Mouse (Mus musculus) heart, postnatal 0 days (tissue): ENCODE results near the gene BC048562. TPM values are rescaled to one million over a fixed set of nuclear protein-coding genes. Genes with fewer than 3 reads are reported as not detected.

Source experiments
- ATAC-seq: fragments of 200-750 bp; cut with Nextera tagmentation; 2 replicates; pipeline ENCODE4 v1.8.0; 2017; ENCODE audit warnings: low read depth, moderate number of reproducible peaks, moderate library complexity; ENCODE audit not compliant: insufficient read depth
- DNase-seq: peaks from one replicate; pipeline ENCODE4 v3.0.0-alpha.2; 2016; ENCODE audit warnings: low spot score
- H3K27ac ChIP-seq: fragments of 300-500 bp; sonication (generic); 2 replicates; pipeline ENCODE4 v1.5.1; 2014; ENCODE audit warnings: low read depth, mild to moderate bottlenecking
- H3K27me3 ChIP-seq: fragments of 300-500 bp; sonication (generic); 2 replicates; pipeline ENCODE4 v1.6.1; 2014; ENCODE audit warnings: low read length, mixed read lengths; ENCODE audit not compliant: control insufficient read depth, insufficient read depth
- H3K36me3 ChIP-seq: fragments of 300-500 bp; sonication (generic); replicated peaks from 2 replicates; pipeline ENCODE4 v1.6.1; 2014; ENCODE audit warnings: low read length, mixed read lengths; ENCODE audit not compliant: control insufficient read depth, insufficient read depth
- H3K4me1 ChIP-seq: fragments of 300-500 bp; sonication (generic); 2 replicates; pipeline ENCODE4 v1.6.1; 2014; ENCODE audit warnings: antibody characterized with exemption; ENCODE audit not compliant: control insufficient read depth, insufficient read depth
- H3K4me2 ChIP-seq: fragments of 300-500 bp; sonication (generic); 2 replicates; pipeline ENCODE4 v1.6.1; 2014; ENCODE audit warnings: low read depth, mild to moderate bottlenecking, low read length, moderate library complexity
- H3K4me3 ChIP-seq: fragments of 300-500 bp; sonication (generic); 2 replicates; pipeline ENCODE4 v1.5.1; 2014; ENCODE audit warnings: low read depth, low read length
- H3K9ac ChIP-seq: fragments of 300-500 bp; sonication (generic); replicated peaks from 2 replicates; pipeline ENCODE4 v1.6.1; 2014; ENCODE audit warnings: low read depth, low read length, mixed read lengths
- H3K9me3 ChIP-seq: fragments of 300-500 bp; sonication (generic); replicated peaks from 2 replicates; pipeline ENCODE4 v1.6.1; 2016; ENCODE audit warnings: low read length; ENCODE audit not compliant: control insufficient read depth
- CTCF ChIP-seq: IDR thresholded peaks from 2 replicates; pipeline ENCODE4 v1.5.1; 2016; ENCODE audit warnings: antibody characterized with exemption, control low read depth, low read depth
- EP300 ChIP-seq: IDR thresholded peaks from 2 replicates; pipeline ENCODE4 v1.6.1; 2016; ENCODE audit warnings: antibody characterized with exemption, low read depth
- WGBS: fragments of 180-500 bp; shearing (Covaris S2); extraction: QIAGEN DNeasy Blood & Tissue Kit; methylation state at CpG from one replicate; pipeline ENCODE4 v1.1.7; 2014; 5-methylcytosine and 5-hydroxymethylcytosine counted together
- polyA plus RNA-seq: library from polyadenylated mRNA; unstranded; fragments of >200 nt; fragmentation: Nextera tagmentation; extraction: Ambion mirVana; gene quantifications from 2 replicates; pipeline ENCODE4 v1.2.1, GENCODE M21; 2015
- total RNA-seq: library from RNA; depleted of rRNA; stranded (reverse); fragments of >200 nt; gene quantifications from 2 replicates; pipeline ENCODE4 v1.2.3, GENCODE M21; 2014; ENCODE audit warnings: low replicate concordance

The BC048562 gene
- total and polyA plus RNA-seq, 2 experiments from 2014 or later: not detected

GRCm38 (mm10) chr9:108409535-108409934, 26.7 kb upstream of the BC048562 start:
- no peak overlapping the region for H3K4me2 ChIP-seq
- no peak for DNase-seq
- H3K27me3 ChIP-seq: no peaks in the 10 kb centered on the region
- H3K9ac ChIP-seq: no peak overlapping the region
- ATAC-seq: no peak
- H3K9me3 ChIP-seq: no peaks in the 10 kb centered on the region
- no peak overlapping the region for H3K27ac ChIP-seq
- no peak overlapping the region for H3K4me3 ChIP-seq
- H3K36me3 ChIP-seq: no peaks in the 10 kb centered on the region
- WGBS: 59% methylated on average over 4 of the region's 4 CpGs
- TF ChIP-seq EP300: no peak
- TF ChIP-seq CTCF: no peak
- no peaks in the 10 kb centered on the region for H3K4me1 ChIP-seq

- Histone ChIP-seq H3K27ac (no peak overlapping the region), H3K27me3 (no peaks in the 10 kb centered on the region), H3K9me3 (no peaks in the 10 kb centered on the region), H3K4me1 (no peaks in the 10 kb centered on the region), H3K4me3 (no peak overlapping the region), H3K9ac (no peak overlapping the region), H3K36me3 (no peaks in the 10 kb centered on the region), H3K4me2 (no peak overlapping the region)
- 79% methylated on average over 9 of the region's 9 CpGs for WGBS
- TF ChIP-seq CTCF (no peak), EP300 (no peak)
- no peak for DNase-seq
- ATAC-seq: no peak
These were observed 24.8 kb upstream of the BC048562 start for GRCm38 (mm10) chr9:108411381-108411942.

- WGBS: 71% methylated on average over 1 of the region's 1 CpGs
- DNase-seq: no peak
These were observed 24.1 kb upstream of the BC048562 start for GRCm38 (mm10) chr9:108412221-108412620.

GRCm38 (mm10) chr9:108428384-108428783, 7.9 kb upstream of the BC048562 start, which contains the start of gene Ccdc36:
Gene Ccdc36 (minus strand): TSS chr9:108428484.
- Histone ChIP-seq H3K4me1 (no peaks in the 10 kb centered on the region), H3K4me2 (no peak within 1 kb of the TSS), H3K9ac (no peak within 1 kb of the TSS), H3K4me3 (no peak within 1 kb of the TSS), H3K36me3 (no peaks in the 10 kb centered on the region), H3K9me3 (no peaks in the 10 kb centered on the region), H3K27ac (no peak within 1 kb of the TSS), H3K27me3 (no peaks in the 10 kb centered on the region)
- ATAC-seq: no peak
- TF ChIP-seq CTCF: no peak
- TF ChIP-seq EP300: no peak
- DNase-seq: no peak

More at GRCm38 (mm10) chr9:108412221-108412620, 24.1 kb upstream of the BC048562 start:
- Histone ChIP-seq H3K9ac (no peak overlapping the region), H3K9me3 (no peaks in the 10 kb centered on the region), H3K4me1 (no peaks in the 10 kb centered on the region), H3K27ac (no peak overlapping the region), H3K4me2 (no peak overlapping the region), H3K36me3 (no peaks in the 10 kb centered on the region), H3K27me3 (no peaks in the 10 kb centered on the region), H3K4me3 (no peak overlapping the region)
- peak; percentile 23; the same call in 1 of the 2 replicates for TF ChIP-seq CTCF
- TF ChIP-seq EP300: no peak
- no peak for ATAC-seq

GRCm38 (mm10) chr9:108431431-108432067, 4.7 kb upstream of the BC048562 start:
- 0 out of 2 replicates have a peak overlapping the region, but pooled peaks have one; percentile 12 for H3K4me3 ChIP-seq
- H3K4me1 ChIP-seq: no peaks in the 10 kb centered on the region
- 35% methylated on average over 32 of the region's 32 CpGs for WGBS
- ATAC-seq: no peak
- H3K27ac ChIP-seq: no peak overlapping the region
- H3K9me3 ChIP-seq: 0 out of 2 replicates have a peak, but pooled peaks cover 3% of the 10 kb centered on the region
- H3K4me2 ChIP-seq: peak overlapping the region; percentile 51
- DNase-seq: no peak
- H3K36me3 ChIP-seq: no peaks in the 10 kb centered on the region
- H3K27me3 ChIP-seq: no peaks in the 10 kb centered on the region
- TF ChIP-seq CTCF (no peak), EP300 (no peak)
- H3K9ac ChIP-seq: no peak overlapping the region; the same call in 1 of the 2 replicates
